Mouse (Mus musculus): ENCODE data around the gene Lingo2. TPM values are rescaled to one million over a fixed set of nuclear protein-coding genes. Genes with fewer than 3 reads are reported as not detected.
"Not testable (repeated sequence)": the region's sequence is repeated elsewhere in the genome, so short reads cannot be mapped to it uniquely, and the experiment has no call there.

Gene Lingo2
- polyA plus RNA-seq, 1 experiment from 2014 or later: 0.45 TPM

DNA sequence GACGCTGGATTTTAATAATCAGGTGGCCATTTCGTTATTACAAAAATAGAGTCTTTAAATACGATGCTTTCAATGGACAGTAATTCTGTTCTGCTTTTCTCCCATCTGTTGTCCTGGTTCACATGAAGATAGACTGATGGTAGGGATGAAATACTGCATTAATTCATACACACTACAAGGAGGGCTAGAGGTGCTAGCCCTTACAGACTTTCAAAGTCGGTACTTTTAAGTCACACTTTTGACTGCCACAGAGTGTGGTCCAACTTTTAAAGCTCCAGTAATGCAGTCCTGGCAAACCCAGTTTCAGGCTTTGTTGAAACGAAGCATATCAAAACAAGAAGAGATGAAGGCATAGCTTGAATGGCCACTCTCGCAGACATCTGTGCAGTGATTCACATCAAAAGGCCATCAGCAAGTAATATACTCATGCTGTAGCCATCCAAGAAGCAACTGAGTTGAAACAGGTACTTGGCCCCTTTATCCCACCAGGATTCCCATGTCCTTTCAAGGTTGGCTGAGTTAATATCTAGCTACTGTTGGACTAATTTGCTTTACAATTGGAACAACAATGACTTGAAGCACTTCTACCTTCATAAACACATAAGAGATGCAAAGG, 872.5 kb downstream of the Lingo2 start:
- Histone ChIP-seq H3K4me2 (ENCODE audit: low read depth, low read length) (no peak overlapping the region), H3K36me3 (ENCODE audit: control insufficient read depth, insufficient read depth) (no peaks in the 10 kb centered on the region), H3K9me3 (replicated peaks; ENCODE audit: control insufficient read depth, low read length) (no peaks in the 10 kb centered on the region), H3K27me3 (ENCODE audit: control insufficient read depth, insufficient read depth, low read length) (no peaks in the 10 kb centered on the region), H3K4me3 (ENCODE audit: low read length) (no peak overlapping the region), H3K9ac (ENCODE audit: low read length) (no peak overlapping the region), H3K27ac (ENCODE audit: low read length) (no peak overlapping the region), H3K4me1 (ENCODE audit: control insufficient read depth, insufficient read depth, low read length) (no peaks in the 10 kb centered on the region)
- no peak for ATAC-seq (replicated peaks; ENCODE audit: extremely low read depth, insufficient read depth, low FRiP score)
- 77% methylated on average over 6 of the region's 6 CpGs for WGBS

- 65% methylated on average over 1 of the region's 1 CpGs for WGBS
- ATAC-seq (replicated peaks; ENCODE audit: extremely low read depth, insufficient read depth, low FRiP score): not testable (repeated sequence)
These were observed 886.8 kb downstream of the Lingo2 start for GRCm38 (mm10) chr4:36064701-36065100.

DNA sequence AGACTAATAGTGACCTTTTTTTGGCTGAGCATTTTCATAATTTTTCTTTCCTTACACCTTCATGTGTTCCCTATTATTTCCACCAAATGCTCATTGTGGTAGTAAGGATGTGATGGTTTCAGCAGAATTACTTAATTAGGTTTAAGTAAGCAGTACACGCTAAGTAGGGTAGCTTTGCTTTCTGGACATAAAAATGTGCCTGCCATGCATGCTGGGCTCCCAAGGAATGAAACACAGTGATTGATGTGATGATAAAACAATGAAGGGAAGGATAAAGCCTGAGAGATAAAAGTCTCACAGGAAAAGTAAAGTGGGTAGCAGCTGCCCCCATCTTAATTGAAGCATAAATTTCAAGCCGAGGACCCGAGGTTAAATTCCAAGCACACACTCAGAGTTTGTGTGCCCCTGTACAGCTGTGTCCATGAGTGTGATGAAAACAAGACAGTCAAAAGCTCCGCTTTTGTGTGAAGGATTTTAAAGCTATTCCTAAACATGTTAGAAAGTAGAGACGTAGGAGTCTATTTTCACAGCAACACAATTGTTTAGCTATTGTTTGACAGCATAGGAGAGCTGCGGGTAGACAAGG, 898.7 kb downstream of the Lingo2 start:
- Histone ChIP-seq H3K9ac (ENCODE audit: low read length) (no peak overlapping the region), H3K9me3 (replicated peaks; ENCODE audit: control insufficient read depth, low read length) (no peaks in the 10 kb centered on the region), H3K4me1 (ENCODE audit: control insufficient read depth, insufficient read depth, low read length) (no peaks in the 10 kb centered on the region), H3K27ac (ENCODE audit: low read length) (no peak overlapping the region), H3K36me3 (ENCODE audit: control insufficient read depth, insufficient read depth) (no peaks in the 10 kb centered on the region), H3K27me3 (ENCODE audit: control insufficient read depth, insufficient read depth, low read length) (no peaks in the 10 kb centered on the region), H3K4me3 (ENCODE audit: low read length) (no peak overlapping the region), H3K4me2 (ENCODE audit: low read depth, low read length) (no peak overlapping the region)
- WGBS: 69% methylated on average over 6 of the region's 6 CpGs
- ATAC-seq (replicated peaks; ENCODE audit: extremely low read depth, insufficient read depth, low FRiP score): no peak

More at GRCm38 (mm10) chr4:36064701-36065100, 886.8 kb downstream of the Lingo2 start:
- not testable (repeated sequence) for H3K9ac ChIP-seq (ENCODE audit: low read length); H3K27ac ChIP-seq (ENCODE audit: low read length); H3K4me2 ChIP-seq (ENCODE audit: low read depth, low read length); H3K9me3 ChIP-seq (replicated peaks; ENCODE audit: control insufficient read depth, low read length); H3K4me1 ChIP-seq (ENCODE audit: control insufficient read depth, insufficient read depth, low read length); H3K36me3 ChIP-seq (ENCODE audit: control insufficient read depth, insufficient read depth); H3K27me3 ChIP-seq (ENCODE audit: control insufficient read depth, insufficient read depth, low read length); H3K4me3 ChIP-seq (ENCODE audit: low read length)

DNA sequence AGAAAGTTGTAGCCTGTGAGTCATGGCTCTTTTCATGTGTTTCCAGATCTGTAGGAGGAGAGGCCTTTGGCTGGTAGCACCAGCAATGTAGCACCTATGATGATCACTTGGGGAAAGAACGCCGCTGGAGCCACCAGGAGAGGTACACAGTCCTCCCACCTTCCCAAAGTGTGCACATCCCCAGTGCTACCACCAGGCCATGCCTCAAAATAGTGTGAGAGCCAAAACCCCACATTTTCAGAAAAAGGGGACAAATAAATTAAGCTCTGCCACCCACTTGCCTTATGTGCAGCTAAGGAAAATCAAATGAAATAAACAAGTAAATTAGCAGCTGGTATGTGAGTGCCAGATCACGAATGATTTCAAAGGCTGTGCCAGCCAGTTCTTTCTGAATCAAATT, 911.2 kb downstream of the Lingo2 start:
- Histone ChIP-seq H3K27me3 (ENCODE audit: control insufficient read depth, insufficient read depth, low read length) (no peaks in the 10 kb centered on the region), H3K4me1 (ENCODE audit: control insufficient read depth, insufficient read depth, low read length) (no peaks in the 10 kb centered on the region), H3K27ac (ENCODE audit: low read length) (no peak overlapping the region), H3K9ac (ENCODE audit: low read length) (no peak overlapping the region), H3K36me3 (ENCODE audit: control insufficient read depth, insufficient read depth) (no peaks in the 10 kb centered on the region), H3K9me3 (replicated peaks; ENCODE audit: control insufficient read depth, low read length) (no peaks in the 10 kb centered on the region), H3K4me2 (ENCODE audit: low read depth, low read length) (no peak overlapping the region), H3K4me3 (ENCODE audit: low read length) (no peak overlapping the region)
- ATAC-seq (replicated peaks; ENCODE audit: extremely low read depth, insufficient read depth, low FRiP score): no peak
- WGBS: 77% methylated on average over 3 of the region's 3 CpGs

DNA sequence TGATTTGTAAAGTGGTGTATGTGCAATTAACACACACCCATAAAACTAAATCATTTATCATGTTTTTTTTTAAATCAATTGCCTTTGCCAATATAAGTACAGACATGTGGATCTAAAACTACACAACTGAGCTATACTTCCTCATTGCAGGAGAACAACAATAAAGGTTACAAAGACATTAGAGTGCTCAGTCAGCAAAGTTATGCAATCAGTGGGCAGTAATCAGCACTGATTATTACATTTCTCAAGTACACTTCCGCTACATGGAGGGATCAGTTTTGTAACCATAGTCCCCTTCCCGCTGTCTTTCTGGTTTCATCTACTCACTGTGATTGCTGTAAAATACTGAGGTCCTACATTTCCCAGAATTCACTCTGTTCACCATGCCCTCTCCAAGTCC, 912.8 kb downstream of the Lingo2 start:
- H3K36me3 ChIP-seq (ENCODE audit: control insufficient read depth, insufficient read depth): no peaks in the 10 kb centered on the region
- H3K4me3 ChIP-seq (ENCODE audit: low read length): no peak overlapping the region
- H3K4me1 ChIP-seq (ENCODE audit: control insufficient read depth, insufficient read depth, low read length): no peaks in the 10 kb centered on the region
- no peak for ATAC-seq (replicated peaks; ENCODE audit: extremely low read depth, insufficient read depth, low FRiP score)
- no peaks in the 10 kb centered on the region for H3K9me3 ChIP-seq (replicated peaks; ENCODE audit: control insufficient read depth, low read length)
- 90% methylated on average over 2 of the region's 2 CpGs for WGBS
- H3K4me2 ChIP-seq (ENCODE audit: low read depth, low read length): no peak overlapping the region
- no peak overlapping the region for H3K9ac ChIP-seq (ENCODE audit: low read length)
- H3K27me3 ChIP-seq (ENCODE audit: control insufficient read depth, insufficient read depth, low read length): no peaks in the 10 kb centered on the region
- no peak overlapping the region for H3K27ac ChIP-seq (ENCODE audit: low read length)

- no peaks in the 10 kb centered on the region for H3K27me3 ChIP-seq (ENCODE audit: control insufficient read depth, insufficient read depth, low read length)
- no peak for ATAC-seq (replicated peaks; ENCODE audit: extremely low read depth, insufficient read depth, low FRiP score)
- H3K4me1 ChIP-seq (ENCODE audit: control insufficient read depth, insufficient read depth, low read length): no peaks in the 10 kb centered on the region
- 66% methylated on average over 5 of the region's 5 CpGs for WGBS
- H3K4me3 ChIP-seq (ENCODE audit: low read length): no peak overlapping the region
- no peak overlapping the region for H3K27ac ChIP-seq (ENCODE audit: low read length)
- no peak overlapping the region for H3K9ac ChIP-seq (ENCODE audit: low read length)
- no peaks in the 10 kb centered on the region for H3K9me3 ChIP-seq (replicated peaks; ENCODE audit: control insufficient read depth, low read length)
- H3K4me2 ChIP-seq (ENCODE audit: low read depth, low read length): no peak overlapping the region
- no peaks in the 10 kb centered on the region for H3K36me3 ChIP-seq (ENCODE audit: control insufficient read depth, insufficient read depth)
These were observed 919.5 kb downstream of the Lingo2 start for GRCm38 (mm10) chr4:36032039-36032438.

DNA sequence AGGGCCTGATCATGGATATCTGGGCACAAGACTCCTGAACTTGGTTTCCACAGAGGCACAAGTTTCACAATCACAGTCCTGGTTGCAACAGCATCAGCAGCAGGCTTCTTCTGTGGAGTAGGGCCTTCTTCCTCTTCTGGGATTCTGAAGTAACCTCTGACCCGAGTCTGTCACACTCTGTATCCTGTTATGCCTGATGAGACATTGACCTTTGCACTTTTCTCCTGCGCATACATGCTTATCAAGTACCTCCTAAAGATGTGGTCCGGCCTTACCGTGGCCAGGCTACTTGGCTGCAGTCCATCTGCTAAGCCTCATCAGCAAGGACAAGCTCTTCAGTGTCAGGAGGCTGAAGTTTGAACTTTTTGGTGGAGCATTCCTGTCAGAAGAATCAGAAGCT, 937.4 kb downstream of the Lingo2 start:
- H3K36me3 ChIP-seq (ENCODE audit: control insufficient read depth, insufficient read depth): no peaks in the 10 kb centered on the region
- no peak for ATAC-seq (replicated peaks; ENCODE audit: extremely low read depth, insufficient read depth, low FRiP score)
- no peak overlapping the region for H3K9ac ChIP-seq (ENCODE audit: low read length)
- no peak overlapping the region for H3K27ac ChIP-seq (ENCODE audit: low read length)
- H3K4me3 ChIP-seq (ENCODE audit: low read length): no peak overlapping the region
- no peaks in the 10 kb centered on the region for H3K9me3 ChIP-seq (replicated peaks; ENCODE audit: control insufficient read depth, low read length)
- H3K27me3 ChIP-seq (ENCODE audit: control insufficient read depth, insufficient read depth, low read length): no peaks in the 10 kb centered on the region
- no peaks in the 10 kb centered on the region for H3K4me1 ChIP-seq (ENCODE audit: control insufficient read depth, insufficient read depth, low read length)
- 34% methylated on average over 4 of the region's 4 CpGs for WGBS
- no peak overlapping the region for H3K4me2 ChIP-seq (ENCODE audit: low read depth, low read length)

DNA sequence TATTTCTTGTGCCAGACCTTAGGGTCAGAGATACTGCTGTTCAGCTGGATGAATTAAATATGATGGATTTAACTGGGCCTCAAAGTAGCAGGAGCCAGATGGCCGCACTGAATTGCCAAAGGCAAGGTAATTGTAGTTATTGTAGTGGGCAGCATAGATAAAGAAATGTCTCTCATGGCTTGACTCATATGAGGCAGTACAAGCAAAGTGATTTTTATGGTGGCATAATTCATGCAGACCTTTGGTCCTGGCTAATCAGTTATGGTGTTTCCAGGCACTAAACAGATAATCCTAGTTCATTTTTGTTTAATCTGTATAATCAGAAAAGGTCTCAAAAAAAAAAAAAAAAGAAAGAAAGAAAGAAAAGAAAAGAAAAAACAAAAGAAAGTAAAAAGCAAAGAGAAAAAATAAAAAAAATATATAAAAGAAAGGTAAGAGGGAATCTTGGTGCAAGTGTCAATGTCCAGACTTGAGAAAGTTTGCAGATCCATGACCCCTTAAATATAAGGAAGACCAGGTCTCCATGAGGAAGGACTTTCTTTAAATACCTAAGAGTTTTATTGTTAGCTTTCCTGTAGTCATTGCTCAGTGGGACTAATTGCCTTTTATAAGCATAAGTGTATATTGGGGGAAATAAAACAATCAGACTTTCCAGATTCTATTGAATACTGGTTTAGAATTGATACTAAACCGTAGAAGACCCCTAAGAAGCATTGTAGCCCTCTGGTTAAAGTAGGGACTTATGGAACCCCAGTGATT, 959.4 kb downstream of the Lingo2 start:
- Histone ChIP-seq H3K27ac (ENCODE audit: low read length) (no peak overlapping the region), H3K4me2 (ENCODE audit: low read depth, low read length) (no peak overlapping the region), H3K9me3 (replicated peaks; ENCODE audit: control insufficient read depth, low read length) (no peaks in the 10 kb centered on the region), H3K4me1 (ENCODE audit: control insufficient read depth, insufficient read depth, low read length) (no peaks in the 10 kb centered on the region), H3K36me3 (ENCODE audit: control insufficient read depth, insufficient read depth) (no peaks in the 10 kb centered on the region), H3K9ac (ENCODE audit: low read length) (no peak overlapping the region), H3K4me3 (ENCODE audit: low read length) (no peak overlapping the region), H3K27me3 (ENCODE audit: control insufficient read depth, insufficient read depth, low read length) (no peaks in the 10 kb centered on the region)
- no peak for ATAC-seq (replicated peaks; ENCODE audit: extremely low read depth, insufficient read depth, low FRiP score)
- WGBS: 54% methylated on average over 2 of the region's 2 CpGs

DNA sequence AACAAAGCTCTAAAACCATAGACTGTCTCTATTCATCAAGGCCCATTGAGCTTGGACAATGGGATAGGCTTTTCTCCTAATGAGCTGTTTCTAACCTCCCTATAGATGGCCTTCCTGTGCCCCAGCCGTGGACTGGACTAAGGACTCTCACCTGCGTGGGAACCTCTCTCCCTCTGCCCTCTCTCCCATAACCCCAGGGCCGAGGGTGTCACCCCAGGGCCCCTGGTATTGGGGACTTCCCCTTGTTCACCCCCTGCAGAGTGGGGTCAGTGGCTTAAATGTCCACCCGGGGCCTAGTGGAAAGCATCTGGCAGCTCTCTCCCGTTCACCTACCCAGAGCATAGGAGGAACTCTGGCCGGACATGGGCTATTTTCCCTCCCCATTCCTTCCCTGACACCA, 965.5 kb downstream of the Lingo2 start:
- ATAC-seq (replicated peaks; ENCODE audit: extremely low read depth, insufficient read depth, low FRiP score): no peak
- no peak overlapping the region for H3K9ac ChIP-seq (ENCODE audit: low read length)
- H3K9me3 ChIP-seq (replicated peaks; ENCODE audit: control insufficient read depth, low read length): no peaks in the 10 kb centered on the region
- 75% methylated on average over 6 of the region's 6 CpGs for WGBS
- no peak overlapping the region for H3K4me2 ChIP-seq (ENCODE audit: low read depth, low read length)
- no peaks in the 10 kb centered on the region for H3K27me3 ChIP-seq (ENCODE audit: control insufficient read depth, insufficient read depth, low read length)
- H3K4me3 ChIP-seq (ENCODE audit: low read length): no peak overlapping the region
- no peak overlapping the region for H3K27ac ChIP-seq (ENCODE audit: low read length)
- H3K4me1 ChIP-seq (ENCODE audit: control insufficient read depth, insufficient read depth, low read length): no peaks in the 10 kb centered on the region
- no peaks in the 10 kb centered on the region for H3K36me3 ChIP-seq (ENCODE audit: control insufficient read depth, insufficient read depth)
